Mouse (Mus musculus): ENCODE measurements at regions not wholly inside any gene's neighbourhood (a gene's known extent, or its start where the extent isn't known, plus 50 kb on each side); places are given as distances from the start of the nearest gene placed in this dataset.

DNA sequence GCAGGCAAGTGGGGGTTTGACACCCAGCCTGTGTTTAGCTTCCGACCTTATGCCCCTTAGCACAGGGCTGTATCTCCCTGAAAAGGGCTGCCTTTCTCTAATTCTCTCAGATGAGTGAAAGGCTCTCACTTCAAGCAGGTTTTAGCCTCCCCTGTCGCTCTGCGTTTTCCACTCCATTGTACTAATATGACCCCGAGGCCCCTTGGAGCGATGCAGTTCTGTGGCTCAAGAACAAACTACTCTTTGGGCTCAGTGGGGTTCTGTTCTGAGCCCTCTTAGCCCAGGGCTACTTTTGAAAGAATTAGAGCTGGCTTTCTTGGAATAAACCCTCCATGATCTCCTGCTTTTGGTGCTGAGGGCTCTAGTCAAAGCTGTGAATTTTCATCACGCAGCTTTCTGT, 53.4 kb upstream of the Castor2 start:
- TF ChIP-seq CTCF (IDR thresholded peaks at IDR 0.05; ENCODE audit: extremely low read depth, insufficient read depth, insufficient read length, insufficient replicate concordance): no peak
- TF ChIP-seq POLR2A (IDR thresholded peaks at IDR 0.05; ENCODE audit: low read depth, low read length): no peak
